Mouse (Mus musculus) spleen, adult 12 weeks (tissue): Measurements from ENCODE around the gene Spata2l.

Experiments used
- DNase-seq: peaks from one replicate; pipeline ENCODE4 v3.0.0; 2022; ENCODE audit warnings: low spot score

Spata2l gene

DNA sequence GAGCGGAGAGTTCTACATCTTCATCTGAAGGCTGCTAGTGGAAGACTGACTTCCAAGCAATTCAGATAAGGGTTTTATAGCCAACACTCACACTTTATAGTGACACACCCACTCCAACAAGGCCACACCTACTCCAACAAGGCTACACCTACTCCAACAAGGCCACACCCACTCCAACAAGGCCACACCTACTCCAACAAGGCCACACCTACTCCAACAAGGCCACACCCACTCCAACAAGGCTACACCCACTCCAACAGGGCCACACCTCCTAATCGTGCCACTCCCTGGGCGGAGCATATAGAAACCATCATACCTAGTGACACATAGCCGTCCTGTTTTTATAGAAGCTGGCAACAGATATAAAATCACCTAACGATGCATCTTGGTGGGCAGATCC, 39.0 kb downstream of the Spata2l start:
- peak; percentile 55 for DNase-seq

DNA sequence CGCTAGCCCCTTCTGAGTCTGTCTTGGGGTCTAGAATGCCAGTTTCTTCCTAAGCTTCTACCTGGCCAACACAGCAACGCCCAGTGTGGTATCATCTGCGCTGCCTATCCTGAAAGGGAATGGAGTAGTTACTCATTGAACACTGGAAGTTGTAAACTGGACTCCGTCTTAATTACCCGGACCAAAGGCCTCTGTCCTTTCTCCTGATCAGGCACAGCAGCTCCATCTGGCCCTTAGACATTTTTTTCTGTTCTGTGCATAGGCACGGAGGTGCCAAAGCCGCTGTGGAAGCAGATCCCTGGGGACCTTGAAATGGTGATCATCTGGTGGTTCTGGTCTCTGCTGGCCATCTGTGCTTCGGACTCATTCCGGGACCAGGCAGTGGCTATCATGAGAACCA, 42.3 kb downstream of the Spata2l start:
- no peak for DNase-seq

DNA sequence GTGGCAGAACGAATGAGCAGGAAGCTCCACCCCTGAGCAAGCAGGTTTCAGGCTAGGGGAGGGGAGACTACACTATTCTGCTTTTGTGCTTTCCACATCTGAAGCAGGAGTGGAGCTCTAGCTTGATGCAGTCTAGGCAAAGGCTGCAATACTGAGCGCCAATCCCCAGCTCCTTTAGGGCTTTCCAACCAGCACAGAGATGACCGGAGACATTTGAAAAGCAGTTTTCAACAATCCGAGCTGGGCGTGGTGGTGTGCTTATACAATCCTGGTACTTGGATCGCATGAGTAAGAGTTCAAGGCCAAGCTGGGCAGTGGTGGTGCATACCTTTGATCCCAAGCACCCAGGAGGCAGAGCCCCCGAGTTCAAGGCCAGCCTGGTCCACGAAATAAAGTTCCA, 44.1 kb downstream of the Spata2l start:
- no peak for DNase-seq

DNA sequence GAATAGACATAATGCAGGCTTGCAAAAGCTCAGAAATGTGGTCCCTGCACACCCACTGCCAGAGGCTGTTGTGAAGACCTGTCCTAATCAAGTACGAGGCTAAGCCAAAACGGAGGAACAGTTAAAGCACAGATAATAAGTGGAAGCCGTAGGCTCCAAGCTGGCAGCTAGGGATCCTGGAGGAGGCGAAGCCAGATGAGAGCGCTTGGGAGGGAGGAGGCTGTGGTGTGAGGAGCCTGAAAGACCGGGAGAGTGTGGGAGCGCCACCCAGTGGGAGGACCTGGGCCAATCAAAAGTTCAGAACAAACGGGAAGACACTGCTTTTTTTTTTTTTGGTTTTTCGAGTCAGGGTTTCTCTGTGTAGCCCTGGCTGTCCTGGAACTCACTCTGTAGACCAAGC, 45.4 kb downstream of the Spata2l start:
- peak; percentile 26 for DNase-seq

DNA sequence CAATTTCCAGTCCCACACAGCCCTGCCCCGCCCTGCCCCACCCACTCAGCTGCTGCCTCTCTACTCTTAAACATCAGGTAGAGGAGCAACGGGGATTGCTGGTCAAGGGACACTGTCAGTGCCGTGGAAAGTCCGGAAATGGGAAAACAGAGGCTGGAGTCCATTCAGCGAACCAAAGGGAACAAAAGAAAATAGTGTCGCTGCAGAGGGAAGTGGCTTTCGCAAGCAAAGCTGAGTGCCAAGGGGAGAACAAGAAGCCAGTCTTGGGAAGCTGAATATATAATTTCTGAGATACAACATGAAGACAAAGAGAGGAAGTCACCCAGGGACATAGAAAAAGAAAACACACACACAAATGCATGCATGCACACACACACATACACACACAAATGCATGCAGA, 47.2 kb downstream of the Spata2l start:
- no peak for DNase-seq

DNA sequence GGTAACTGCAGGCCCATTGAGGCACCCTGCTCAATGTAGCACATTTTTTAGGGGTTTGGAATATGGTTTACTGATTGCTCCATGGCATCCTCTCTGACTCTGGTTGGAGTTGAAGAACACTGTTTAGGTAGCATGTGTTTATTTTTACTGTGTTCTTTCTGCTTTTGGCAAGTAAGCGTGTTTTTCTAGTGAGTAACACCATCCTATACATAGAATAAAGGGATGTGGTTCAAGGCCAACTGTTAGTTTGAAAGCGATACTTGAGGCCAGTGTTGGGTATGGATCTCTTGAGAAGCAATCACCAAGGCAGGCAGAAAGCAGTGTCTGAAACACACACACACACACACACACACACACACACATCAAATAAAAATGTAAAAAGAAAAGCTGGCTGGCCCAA, 48.0 kb downstream of the Spata2l start:
- no peak for DNase-seq

DNA sequence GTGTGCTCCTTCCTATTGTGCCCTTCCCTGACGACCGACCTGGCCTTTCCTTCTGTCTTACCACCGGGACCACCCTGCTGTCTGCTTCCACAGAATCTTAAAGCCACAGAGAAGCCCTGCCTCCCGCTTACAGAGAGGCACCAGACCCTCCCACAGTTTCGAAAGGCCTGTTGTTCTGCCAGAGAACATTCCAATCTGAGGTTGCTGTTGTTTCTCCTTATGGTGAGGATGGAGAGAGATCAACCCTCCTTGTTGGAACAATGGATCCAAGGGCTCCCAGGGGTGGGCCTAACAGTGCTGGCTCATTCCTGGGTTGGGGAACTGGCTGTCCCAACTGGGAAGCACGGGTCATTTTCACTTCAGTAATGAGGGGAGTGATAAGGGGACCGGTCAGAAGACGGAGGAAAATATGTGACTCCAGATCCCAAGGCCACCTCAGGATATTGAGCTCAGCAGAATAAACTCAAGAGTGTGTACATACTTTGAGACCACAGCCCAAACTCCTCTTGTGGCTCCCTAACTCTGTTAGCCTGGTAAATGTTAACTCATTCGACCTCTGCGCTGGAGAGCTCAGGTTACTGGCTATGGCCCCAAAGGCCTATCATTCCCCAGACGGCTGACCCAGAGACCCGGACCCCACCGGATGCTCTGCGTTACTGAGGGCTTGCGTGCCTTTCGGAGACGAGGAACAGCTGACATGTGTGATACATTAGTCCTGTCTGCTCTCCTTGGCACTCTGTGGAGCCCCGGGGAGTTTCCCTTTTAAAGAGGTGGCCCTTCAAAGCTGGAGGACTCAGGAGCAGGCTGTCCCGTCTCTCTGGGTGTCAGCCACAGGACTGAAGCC, 50.2 kb downstream of the Spata2l start, which contains the start of gene Dpep1:
Gene Dpep1, plus strand, starts transcription at position 677 of the 844 bp plus-strand sequence.
- DNase-seq, result no peak

DNA sequence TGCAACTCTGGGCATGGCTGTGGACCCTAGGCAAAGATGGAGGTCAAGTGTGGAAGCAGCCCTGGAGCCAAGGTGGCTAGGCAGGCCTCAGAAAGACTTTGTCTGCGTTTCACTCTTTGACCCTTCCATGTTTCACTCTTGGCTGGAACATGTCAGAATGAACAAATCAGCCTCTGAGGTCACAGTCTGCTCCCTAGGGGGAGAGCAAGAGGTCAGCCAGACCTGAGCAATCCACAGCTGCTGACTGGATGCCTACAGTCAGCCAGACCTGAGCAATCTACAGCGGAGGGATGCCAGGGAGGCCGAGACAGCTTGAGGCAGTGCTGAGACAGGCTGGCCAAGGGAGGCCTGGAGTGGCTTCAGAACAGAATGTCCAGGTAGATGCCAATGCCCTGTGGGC, 54.6 kb downstream of the Spata2l start:
- no peak for DNase-seq
